Mouse (Mus musculus) spleen, postnatal 4 days (tissue): ENCODE results near the gene Ruvbl1.

ENCODE experiments used
- DNase-seq, 2 experiments: peaks; one replicate each; pipeline ENCODE4 v3.0.0; 2022; ENCODE audit warnings: low spot score in 2 of 2

Gene Ruvbl1

GRCm38 (mm10) chr6:88493712-88494111 is 28.5 kb downstream of the Ruvbl1 start:
- DNase-seq = no peak

GRCm38 (mm10) chr6:88499481-88500404 is 34.5 kb downstream of the Ruvbl1 start:
- DNase-seq = peak; percentile 56 to 84

- no peak for DNase-seq
Observed at GRCm38 (mm10) chr6:88500405-88500767, 35.2 kb downstream of the Ruvbl1 start.

- DNase-seq = peak in 1 of 2 experiments; percentile 40
Observed at GRCm38 (mm10) chr6:88502030-88502970, 37.1 kb downstream of the Ruvbl1 start.

GRCm38 (mm10) chr6:88503044-88503443 is 37.8 kb downstream of the Ruvbl1 start:
- no peak for DNase-seq

GRCm38 (mm10) chr6:88513984-88514383 is 48.8 kb downstream of the Ruvbl1 start:
- peak in 1 of 2 experiments; percentile 51 for DNase-seq

- DNase-seq = peak in 1 of 2 experiments; percentile 31
Observed at GRCm38 (mm10) chr6:88514546-88514945, 49.3 kb downstream of the Ruvbl1 start.

- peak in 1 of 2 experiments; percentile 55 for DNase-seq
Observed at GRCm38 (mm10) chr6:88515971-88516370, 50.8 kb downstream of the Ruvbl1 start.

- DNase-seq = no peak
Observed at GRCm38 (mm10) chr6:88516667-88517066, 51.5 kb downstream of the Ruvbl1 start.

- no peak for DNase-seq
Observed at GRCm38 (mm10) chr6:88517701-88518403, 52.6 kb downstream of the Ruvbl1 start.

- peak; percentile 93 to 97 for DNase-seq
Observed at GRCm38 (mm10) chr6:88518404-88519263, 53.4 kb downstream of the Ruvbl1 start, which contains the start of gene Sec61a1. TSS of gene Sec61a1 (minus strand) at chr6:88518905.

- DNase-seq = no peak
Observed at GRCm38 (mm10) chr6:88521821-88522220, 56.6 kb downstream of the Ruvbl1 start.

- DNase-seq = no peak
Observed at GRCm38 (mm10) chr6:88522606-88523005, 57.4 kb downstream of the Ruvbl1 start.

GRCm38 (mm10) chr6:88523043-88523442 is 57.8 kb downstream of the Ruvbl1 start:
- no peak for DNase-seq

GRCm38 (mm10) chr6:88523451-88523850 is 58.2 kb downstream of the Ruvbl1 start:
- no peak for DNase-seq

GRCm38 (mm10) chr6:88524056-88524455 is 58.8 kb downstream of the Ruvbl1 start:
- DNase-seq = no peak

- no peak for DNase-seq
Observed at GRCm38 (mm10) chr6:88530306-88530705, 65.1 kb downstream of the Ruvbl1 start.

- DNase-seq = no peak
Observed at GRCm38 (mm10) chr6:88540093-88540755, 75.0 kb downstream of the Ruvbl1 start.

- no peak for DNase-seq
Observed at GRCm38 (mm10) chr6:88544241-88544640, 79.0 kb downstream of the Ruvbl1 start.
